Mouse (Mus musculus): ENCODE data around the gene Ap1m1.

- TF ChIP-seq POLR2A (IDR thresholded peaks at IDR 0.05; ENCODE audit: low read depth, low read length): no peak
- no peak for TF ChIP-seq CTCF (IDR thresholded peaks at IDR 0.05; ENCODE audit: extremely low read depth, insufficient read depth, insufficient read length, insufficient replicate concordance)
Observed at GRCm38 (mm10) chr8:72215871-72216270, 23.9 kb upstream of the Ap1m1 start.

Data from spleen, adult 2 months (tissue).